Mouse (Mus musculus) lung, adult 2 months (tissue): ENCODE results near the gene Etfdh.

Experiments
- CTCF ChIP-seq: fragments of 200-500 bp; IDR thresholded peaks from 2 replicates; pipeline ENCODE4 v1.5.1; 2011; ENCODE audit warnings: mild to moderate bottlenecking, low read length, control low read depth; ENCODE audit not compliant: insufficient read depth
- POLR2A ChIP-seq: fragments of 200-500 bp; IDR thresholded peaks from 2 replicates; pipeline ENCODE4 v1.6.1; 2011; ENCODE audit warnings: low read depth, mild to moderate bottlenecking, control low read depth, low read length, borderline replicate concordance; ENCODE audit errors: extremely low read depth

GRCm38 (mm10) chr3:79561784-79562715 is 67.2 kb downstream of the Etfdh start:
- no peak for TF ChIP-seq CTCF
- no peak for TF ChIP-seq POLR2A
